Mouse (Mus musculus): ENCODE measurements around the gene Fam126a.

DNA sequence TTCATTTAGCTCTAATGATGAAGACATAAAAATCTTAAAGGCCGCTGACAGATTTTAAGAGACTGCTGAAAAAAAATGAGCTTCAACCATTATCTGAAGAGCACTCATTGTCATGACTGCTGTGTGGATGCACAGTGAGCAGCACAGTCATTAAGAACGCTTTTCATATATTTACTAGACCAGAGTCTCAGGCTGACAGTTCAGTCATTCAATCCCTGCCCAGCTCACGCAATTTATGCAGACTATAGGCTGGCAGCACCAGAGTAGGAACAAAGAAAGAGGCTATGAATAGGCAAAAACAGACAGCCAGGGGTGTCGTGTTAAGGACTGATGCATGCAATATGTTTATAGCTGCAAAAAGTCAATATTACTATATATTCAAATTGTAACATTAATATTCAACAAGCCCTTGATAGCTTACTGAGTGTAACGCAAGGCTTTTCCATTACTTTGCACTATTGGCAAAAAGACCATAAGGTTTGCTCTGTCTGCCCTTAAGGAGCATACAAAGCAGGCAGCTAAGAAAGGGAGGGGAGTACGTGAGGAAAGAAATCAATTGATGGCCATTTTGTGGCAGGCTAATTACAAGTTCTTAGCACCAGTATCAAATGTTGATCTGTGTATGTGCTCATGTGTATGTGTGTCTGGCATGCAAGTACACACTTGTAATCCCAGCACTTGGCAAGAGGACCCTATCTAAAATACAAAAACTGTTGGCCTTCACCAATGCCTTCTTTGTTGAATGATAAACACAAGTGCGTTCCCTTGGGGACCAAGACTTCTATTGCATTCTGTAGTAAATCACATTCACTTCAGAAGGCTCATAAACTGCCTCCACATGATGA is 10.9 kb downstream of the Fam126a start:
- TF ChIP-seq ZC3H11A (IDR thresholded peaks at IDR 0.05; ENCODE audit: low read depth, low read length): no peak
- TF ChIP-seq CTCF (conservative IDR thresholded peaks at IDR 0.05 in 1 of 2, IDR thresholded peaks at IDR 0.05 in 1 of 2; ENCODE audit: low read depth in 2 of 2, low read length in 2 of 2): no peak
